Mouse (Mus musculus) urinary bladder, adult 2 months (tissue): ENCODE results near the gene Slc25a38. TPM values are rescaled to one million over a fixed set of nuclear protein-coding genes. Genes with fewer than 3 reads are reported as not detected.
"Not testable (repeated sequence)": the region's sequence is repeated elsewhere in the genome, so short reads cannot be mapped to it uniquely, and the experiment has no call there.

Experiments
- DNase-seq: peaks from one replicate; pipeline ENCODE4 v3.0.0; 2022; ENCODE audit warnings: low spot score
- polyA plus RNA-seq: library from polyadenylated mRNA; depleted of rRNA; stranded (reverse); fragments of >200 nt; gene quantifications from 2 replicates; pipeline ENCODE4 v1.2.3, GENCODE M21; 2012

The Slc25a38 gene
- polyA plus RNA-seq, 1 experiment: 25.0 TPM

- DNase-seq: no peak
These were observed 10.9 kb upstream of the Slc25a38 start for GRCm38 (mm10) chr9:120099304-120099703.

- DNase-seq: no peak
These were observed 9.0 kb upstream of the Slc25a38 start for GRCm38 (mm10) chr9:120101165-120101564.

GRCm38 (mm10) chr9:120108953-120109352 is 1.2 kb upstream of the Slc25a38 start:
- not testable (repeated sequence) for DNase-seq

- DNase-seq: no peak
These were observed 1.2 kb downstream of the Slc25a38 start for GRCm38 (mm10) chr9:120111156-120111945.

GRCm38 (mm10) chr9:120112472-120112871 is 2.3 kb downstream of the Slc25a38 start:
- DNase-seq: no peak

GRCm38 (mm10) chr9:120113456-120113855 is 3.3 kb downstream of the Slc25a38 start:
- no peak for DNase-seq

GRCm38 (mm10) chr9:120114051-120114788 is 4.0 kb downstream of the Slc25a38 start:
- DNase-seq: no peak

- DNase-seq: no peak
These were observed 4.6 kb downstream of the Slc25a38 start for GRCm38 (mm10) chr9:120114789-120115151.

GRCm38 (mm10) chr9:120115580-120115979 is 5.4 kb downstream of the Slc25a38 start:
- no peak for DNase-seq

- DNase-seq: no peak
These were observed 6.0 kb downstream of the Slc25a38 start for GRCm38 (mm10) chr9:120116184-120116624.

- DNase-seq: no peak
These were observed 8.0 kb downstream of the Slc25a38 start for GRCm38 (mm10) chr9:120118212-120118611.

GRCm38 (mm10) chr9:120120503-120120902 is 10.3 kb downstream of the Slc25a38 start:
- no peak for DNase-seq

- DNase-seq: no peak
These were observed 16.7 kb downstream of the Slc25a38 start for GRCm38 (mm10) chr9:120126868-120127267.

GRCm38 (mm10) chr9:120127538-120128251 is 17.5 kb downstream of the Slc25a38 start, which contains the start of gene Rpsa:
TSS of gene Rpsa (plus strand) at chr9:120127689.
- DNase-seq: peak; percentile 84

GRCm38 (mm10) chr9:120129276-120129675 is 19.1 kb downstream of the Slc25a38 start:
- no peak for DNase-seq

GRCm38 (mm10) chr9:120131784-120132288 is 21.7 kb downstream of the Slc25a38 start:
- no peak for DNase-seq

- no peak for DNase-seq
These were observed 23.0 kb downstream of the Slc25a38 start for GRCm38 (mm10) chr9:120132980-120133754.

GRCm38 (mm10) chr9:120133755-120134475 is 23.7 kb downstream of the Slc25a38 start:
- no peak for DNase-seq

- DNase-seq: no peak
These were observed 24.5 kb downstream of the Slc25a38 start for GRCm38 (mm10) chr9:120134529-120135160.

- DNase-seq: no peak
These were observed 25.3 kb downstream of the Slc25a38 start for GRCm38 (mm10) chr9:120135454-120135853.
